Mouse (Mus musculus) adrenal gland, adult 8-10 months (tissue): ENCODE data around the gene Olfr286. TPM values are rescaled to one million over a fixed set of nuclear protein-coding genes. Genes with fewer than 3 reads are reported as not detected.

Source experiments
- DNase-seq: peaks from one replicate; pipeline ENCODE4 v3.0.0; 2022
- total RNA-seq, 4 experiments: library from RNA; stranded (reverse); gene quantifications; 2 replicates each; pipeline ENCODE4 v1.2.4; 2022

Olfr286 gene
- total RNA-seq: not detected

- DNase-seq: no peak
Measured at GRCm38 (mm10) chr15:98234350-98234749, at the start of gene Olfr286. Gene Olfr286 (minus strand): TSS chr15:98234450.

- DNase-seq: no peak
Measured at GRCm38 (mm10) chr15:98257776-98258175, 23.5 kb upstream of the Olfr286 start.

DNA sequence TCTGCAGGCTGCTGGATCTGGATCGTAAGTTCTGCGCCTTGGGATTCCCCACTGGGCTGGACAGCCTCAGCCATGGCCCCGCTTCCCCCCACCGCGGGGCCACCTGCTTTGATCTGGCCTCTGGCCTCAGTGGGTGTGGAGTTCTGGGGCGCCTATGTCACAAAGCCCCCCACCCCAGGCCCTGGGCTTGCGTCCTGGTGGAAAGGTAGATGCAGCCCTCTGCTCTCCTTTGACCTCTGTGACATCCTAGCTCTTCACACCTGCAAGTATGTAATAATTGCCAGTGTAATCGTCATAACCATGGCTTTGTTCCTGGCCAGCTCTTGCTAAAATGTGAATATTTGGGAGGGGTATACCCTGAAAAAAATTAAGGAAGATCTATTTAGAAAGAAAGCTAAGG is 22.9 kb upstream of the Olfr286 start, which contains the start of gene H1fnt:
TSS of gene H1fnt (minus strand) at position 101 of the 400 bp plus-strand sequence.
- DNase-seq: no peak

DNA sequence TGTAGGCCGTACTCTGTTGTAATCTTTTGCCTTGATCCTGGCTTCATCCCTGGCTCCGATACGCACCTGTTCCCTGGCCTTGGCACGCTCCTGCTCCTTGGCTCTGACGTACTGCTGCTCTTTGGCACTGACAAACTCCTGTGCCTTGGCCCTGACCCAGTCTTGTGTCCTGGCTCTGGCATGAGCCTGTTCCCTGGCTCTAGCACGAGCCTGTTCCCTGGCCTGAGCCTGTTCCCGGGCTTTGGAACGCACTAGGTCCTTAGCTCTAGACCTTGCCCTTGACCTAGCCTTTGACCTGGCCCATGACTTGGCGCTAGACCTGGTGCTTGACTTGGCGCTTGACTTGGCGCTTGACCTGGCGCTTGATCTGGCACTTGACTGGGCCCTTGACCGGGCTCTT is 22.0 kb upstream of the Olfr286 start:
- peak; percentile 10 for DNase-seq

GRCm38 (mm10) chr15:98235442-98235841 is 1.2 kb upstream of the Olfr286 start:
- no peak for DNase-seq

GRCm38 (mm10) chr15:98226096-98226495 is 8.2 kb downstream of the Olfr286 start:
- DNase-seq: no peak

DNA sequence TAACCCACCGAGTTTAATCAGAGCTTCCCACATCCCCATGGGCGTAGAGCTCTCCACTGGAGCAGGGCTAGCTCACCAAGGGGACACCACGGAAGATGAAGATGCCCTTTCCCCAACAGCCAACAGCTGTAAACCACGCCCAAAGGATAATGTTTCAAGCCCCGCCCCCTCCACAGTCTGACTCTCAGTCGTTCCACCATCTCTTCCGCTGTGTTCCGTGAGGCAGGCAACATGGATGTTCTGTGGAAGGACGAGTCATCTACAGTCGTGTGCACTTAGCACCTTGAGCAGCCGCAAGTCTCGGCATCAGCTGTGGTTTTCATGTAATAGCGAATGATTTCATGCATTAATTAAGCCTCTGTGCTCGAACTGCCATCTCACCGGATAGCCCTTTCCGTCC is 8.6 kb downstream of the Olfr286 start:
- no peak for DNase-seq

DNA sequence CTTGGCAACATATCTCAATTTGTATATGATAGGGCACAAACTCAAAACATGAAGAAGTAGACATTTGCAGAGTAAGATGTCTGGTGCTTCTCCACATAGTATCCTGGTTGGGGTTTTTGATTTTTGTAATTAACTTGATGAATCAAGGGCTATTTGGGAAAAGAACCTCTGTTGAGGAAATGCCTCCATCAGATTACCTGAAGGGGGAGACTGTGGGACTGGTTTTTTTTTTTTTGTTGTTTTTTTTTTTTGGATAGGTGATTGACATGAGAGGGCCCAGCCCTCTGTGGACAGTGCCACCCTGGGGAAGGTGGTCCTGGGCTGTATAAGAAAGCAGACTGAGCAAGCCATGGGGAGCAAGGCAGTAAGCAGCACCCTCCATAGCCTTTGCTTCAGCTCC is 11.9 kb downstream of the Olfr286 start:
- DNase-seq: no peak

- no peak for DNase-seq
Measured at GRCm38 (mm10) chr15:98220877-98221276, 13.4 kb downstream of the Olfr286 start, which contains the start of the genes Gm44579 and Olfr287. Gene Gm44579 (minus strand): TSS chr15:98220977. Gene Olfr287 (minus strand): TSS chr15:98221056.

- DNase-seq: no peak
Measured at GRCm38 (mm10) chr15:98214130-98214529, 20.1 kb downstream of the Olfr286 start.

- DNase-seq: peak; percentile 5
Measured at GRCm38 (mm10) chr15:98213336-98213870, 20.8 kb downstream of the Olfr286 start.

GRCm38 (mm10) chr15:98209676-98210075 is 24.6 kb downstream of the Olfr286 start:
- DNase-seq: no peak

DNA sequence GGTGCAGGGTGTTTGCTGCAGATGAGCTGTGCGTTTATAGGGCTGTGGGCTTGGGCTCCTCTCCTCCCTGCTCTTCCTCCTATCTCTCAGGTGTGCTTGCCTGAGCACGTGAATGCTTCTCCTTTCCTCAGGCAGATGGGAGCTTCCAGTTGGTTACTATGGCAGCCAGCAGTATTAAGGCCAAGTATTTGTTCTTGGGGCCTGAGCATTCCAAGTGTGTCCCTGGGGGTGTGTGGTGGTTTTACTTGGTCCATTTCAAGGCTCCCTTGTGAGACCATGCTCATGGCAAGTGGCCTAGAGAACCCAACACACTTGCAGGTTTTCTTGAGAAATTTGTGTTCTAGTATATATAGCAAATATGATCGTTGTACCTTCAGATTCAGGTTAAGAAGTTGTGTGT is 38.8 kb downstream of the Olfr286 start, which contains the start of gene Olfr288:
TSS of gene Olfr288 (minus strand) at position 101 of the 400 bp plus-strand sequence.
- no peak for DNase-seq

GRCm38 (mm10) chr15:98184456-98184855 is 49.8 kb downstream of the Olfr286 start:
- no peak for DNase-seq

DNA sequence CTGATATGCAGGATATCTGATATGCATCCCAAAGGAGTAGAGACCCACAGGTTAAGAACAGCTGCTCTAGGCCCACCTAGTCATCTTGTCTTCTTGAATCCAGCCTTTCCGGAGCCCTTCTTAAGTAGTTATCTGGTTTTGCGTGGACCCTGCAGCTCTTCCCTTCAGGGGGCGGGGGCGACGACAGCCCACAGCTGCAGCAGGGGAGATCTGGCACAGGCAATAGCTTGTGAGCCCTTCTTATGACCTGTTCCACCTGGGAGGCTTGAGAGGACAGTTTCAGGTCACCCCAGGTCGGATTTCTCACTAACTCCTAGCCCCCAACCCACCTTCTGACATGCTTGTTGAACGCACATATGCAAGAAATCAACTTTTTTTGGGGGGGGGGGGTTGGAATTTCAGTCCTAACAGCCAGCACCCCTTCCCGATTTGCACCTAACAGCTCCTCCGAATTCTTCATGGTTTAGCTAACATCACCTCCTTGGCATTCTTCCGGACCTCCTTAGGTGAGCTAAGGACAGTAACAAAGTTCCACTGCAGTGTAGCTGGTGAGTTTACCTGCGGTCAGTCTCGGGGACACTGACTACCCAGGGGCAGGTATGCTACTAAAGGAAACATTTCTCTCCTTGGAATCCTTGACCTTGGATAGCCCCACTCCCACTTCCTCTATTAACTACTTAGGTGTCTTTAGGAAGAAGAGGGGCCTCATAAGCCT is 52.2 kb downstream of the Olfr286 start:
- no peak for DNase-seq

DNA sequence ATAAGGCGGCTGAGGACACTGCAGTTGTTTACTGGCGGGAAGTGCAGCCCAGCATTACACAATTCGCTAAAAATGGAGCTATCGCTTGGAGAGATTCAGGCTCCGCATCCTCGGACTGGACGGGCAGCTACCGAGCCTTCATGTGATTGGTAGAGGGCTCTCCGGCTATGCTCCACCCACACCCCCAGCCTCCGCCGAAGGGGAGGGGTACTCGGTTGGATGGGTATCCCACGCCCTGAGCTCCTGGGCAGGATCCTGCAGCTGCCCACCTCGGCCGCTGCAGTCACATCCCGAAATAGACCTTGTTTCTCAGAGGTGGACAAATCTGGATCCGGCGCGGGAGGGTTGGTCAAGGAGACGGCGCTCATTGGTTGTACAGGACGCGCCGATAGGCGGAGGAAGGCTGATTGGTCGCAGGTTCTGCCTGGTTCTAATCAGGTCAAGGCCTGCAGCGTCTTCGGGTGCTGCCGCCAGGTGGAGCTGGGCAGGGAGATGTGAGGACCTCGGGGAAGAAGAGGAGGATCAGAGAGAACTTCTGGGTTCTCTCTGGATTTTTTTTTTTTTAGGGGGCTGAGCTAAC is 53.0 kb downstream of the Olfr286 start:
- DNase-seq: peak; percentile 93

- no peak for DNase-seq
Measured at GRCm38 (mm10) chr15:98180567-98181131, 53.6 kb downstream of the Olfr286 start.

GRCm38 (mm10) chr15:98177320-98177719 is 56.9 kb downstream of the Olfr286 start:
- no peak for DNase-seq

Other genes with a start within 250 kb of the Olfr286 start
- under 1 TPM in 1 of 4 experiments, not detected in 3; 0.28 TPM for gene Col2a1, start 229.8 kb downstream of the Olfr286 start, total RNA-seq
- 100 to 1,000 TPM in 2 of 4 experiments, 10 to 100 TPM in 2; 73.8 to 119 (median 95.8) TPM for gene Pfkm, start 141.9 kb downstream of the Olfr286 start, total RNA-seq
- 10 to 100 TPM; 17.8 to 24.9 (median 20.1) TPM for gene Senp1, start 140.7 kb downstream of the Olfr286 start, total RNA-seq
- gene Asb8, start 68.8 kb downstream of the Olfr286 start, total RNA-seq: 10 to 100 TPM; 39.6 to 49.2 (median 43.8) TPM
- 1 to 10 TPM in 2 of 4 experiments, under 1 TPM in 2; 0.59 to 1.3 (median 1.0) TPM for gene Ccdc184, start 67.3 kb downstream of the Olfr286 start, total RNA-seq
- gene Olfr288, start 38.9 kb downstream of the Olfr286 start, total RNA-seq: not detected
- not detected for gene Gm44579, start 13.5 kb downstream of the Olfr286 start, total RNA-seq
- under 1 TPM in 1 of 4 experiments, not detected in 3; 0.38 TPM for gene Olfr287, start 13.4 kb downstream of the Olfr286 start, total RNA-seq
- gene H1fnt, start 22.8 kb upstream of the Olfr286 start, total RNA-seq: not detected
- 1 to 10 TPM; 3.9 to 7.8 (median 6.5) TPM for gene Zfp641, start 61.7 kb upstream of the Olfr286 start, total RNA-seq
- gene Olfr285, start 82.9 kb upstream of the Olfr286 start, total RNA-seq: not detected
- gene Olfr284, start 106.5 kb upstream of the Olfr286 start, total RNA-seq: not detected
- gene Olfr283, start 146.5 kb upstream of the Olfr286 start, total RNA-seq: not detected
- not detected for gene Olfr282, start 196.8 kb upstream of the Olfr286 start, total RNA-seq
- gene Olfr281, start 218.1 kb upstream of the Olfr286 start, total RNA-seq: not detected
- gene OR5BS1P, start 235.4 kb upstream of the Olfr286 start, total RNA-seq: not detected
- not detected for gene Lalba, start 248.3 kb upstream of the Olfr286 start, total RNA-seq